Mouse (Mus musculus) limb, embryonic 15.5 days (tissue): ENCODE results near the gene Ghrl. TPM values are rescaled to one million over a fixed set of nuclear protein-coding genes. Genes with fewer than 3 reads are reported as not detected.
"Not testable (repeated sequence)": the region's sequence is repeated elsewhere in the genome, so short reads cannot be mapped to it uniquely, and the experiment has no call there.

ENCODE experiments used
- ATAC-seq: fragments of 200-750 bp; cut with Nextera tagmentation; 2 replicates; pipeline ENCODE4 v1.8.0; 2017; ENCODE audit warnings: low read depth, moderate TSS enrichment; ENCODE audit not compliant: insufficient number of reproducible peaks, low FRiP score, low TSS enrichment
- H3K27ac ChIP-seq: fragments of 300-500 bp; sonication (generic); 2 replicates; pipeline ENCODE4 v1.5.1; 2015; ENCODE audit warnings: moderate library complexity, mild to moderate bottlenecking, inconsistent platforms
- H3K27me3 ChIP-seq: fragments of 300-500 bp; sonication (generic); 2 replicates; pipeline ENCODE4 v1.6.1; 2015; ENCODE audit warnings: inconsistent platforms
- H3K36me3 ChIP-seq: fragments of 300-500 bp; sonication (generic); 2 replicates; pipeline ENCODE4 v1.6.1; 2015; ENCODE audit warnings: inconsistent platforms
- H3K4me1 ChIP-seq: fragments of 300-500 bp; sonication (generic); 2 replicates; pipeline ENCODE4 v1.6.1; 2015; ENCODE audit warnings: inconsistent platforms
- H3K4me2 ChIP-seq: fragments of 300-500 bp; sonication (generic); 2 replicates; pipeline ENCODE4 v1.6.1; 2015; ENCODE audit warnings: mild to moderate bottlenecking, inconsistent platforms
- H3K4me3 ChIP-seq: fragments of 300-500 bp; sonication (generic); 2 replicates; pipeline ENCODE4 v1.5.1; 2015; ENCODE audit warnings: mild to moderate bottlenecking, inconsistent platforms
- H3K9ac ChIP-seq: fragments of 300-500 bp; sonication (generic); 2 replicates; pipeline ENCODE4 v1.6.1; 2015; ENCODE audit warnings: inconsistent platforms
- H3K9me3 ChIP-seq: fragments of 300-500 bp; sonication (generic); 2 replicates; pipeline ENCODE4 v1.6.1; 2016; ENCODE audit warnings: inconsistent platforms
- WGBS: fragments of 180-500 bp; shearing (Covaris S2); methylation state at CpG from one replicate; pipeline ENCODE4 v1.1.7; 2015; 5-methylcytosine and 5-hydroxymethylcytosine counted together
- polyA plus RNA-seq: library from polyadenylated mRNA; unstranded; fragments of >200 nt; fragmentation: Nextera tagmentation; extraction: Ambion mirVana; gene quantifications from 2 replicates; pipeline ENCODE4 v1.2.1, GENCODE M21; 2015

The Ghrl gene
- polyA plus RNA-seq, 1 experiment from 2014 or later = 0.42 TPM

DNA sequence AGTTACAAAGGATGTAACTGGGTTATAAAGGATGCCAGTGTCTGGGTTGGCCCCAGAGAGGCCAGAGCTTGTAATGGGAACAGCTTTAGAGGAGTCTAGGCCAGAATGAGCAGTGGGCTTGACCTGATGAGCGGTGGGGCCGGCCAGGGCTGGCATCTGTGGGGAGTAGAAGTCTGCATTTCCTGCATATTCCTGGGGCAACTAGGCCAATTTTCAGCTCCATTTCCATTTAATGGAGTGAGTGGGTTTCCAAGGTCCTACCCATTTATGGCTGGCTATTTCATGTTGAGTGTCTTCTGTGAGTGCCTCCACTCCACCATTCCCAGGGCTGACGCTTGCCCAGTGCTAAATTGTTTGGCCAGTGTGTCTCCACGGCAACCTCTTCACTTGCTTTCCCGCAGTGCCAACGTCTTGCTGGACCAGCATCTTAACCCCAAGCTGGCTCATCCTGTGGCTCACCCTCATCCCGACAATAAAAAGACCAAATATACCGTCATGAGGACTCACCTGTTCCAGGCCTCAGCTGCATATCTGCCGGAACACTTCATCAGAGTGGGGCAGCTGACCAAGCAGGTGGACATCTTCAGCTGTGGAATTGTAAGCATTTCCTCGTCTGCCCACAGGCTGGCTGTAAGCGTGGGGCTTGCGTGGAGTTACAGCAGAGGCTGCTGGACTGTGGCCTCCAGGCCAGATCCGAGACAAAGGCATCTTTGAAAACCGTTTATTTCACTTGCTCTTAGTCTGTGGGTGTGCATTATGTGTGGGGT is 41.3 kb downstream of the Ghrl start:
- H3K27me3 ChIP-seq = no peaks in the 10 kb centered on the region
- 76% methylated on average over 14 of the region's 14 CpGs for WGBS

DNA sequence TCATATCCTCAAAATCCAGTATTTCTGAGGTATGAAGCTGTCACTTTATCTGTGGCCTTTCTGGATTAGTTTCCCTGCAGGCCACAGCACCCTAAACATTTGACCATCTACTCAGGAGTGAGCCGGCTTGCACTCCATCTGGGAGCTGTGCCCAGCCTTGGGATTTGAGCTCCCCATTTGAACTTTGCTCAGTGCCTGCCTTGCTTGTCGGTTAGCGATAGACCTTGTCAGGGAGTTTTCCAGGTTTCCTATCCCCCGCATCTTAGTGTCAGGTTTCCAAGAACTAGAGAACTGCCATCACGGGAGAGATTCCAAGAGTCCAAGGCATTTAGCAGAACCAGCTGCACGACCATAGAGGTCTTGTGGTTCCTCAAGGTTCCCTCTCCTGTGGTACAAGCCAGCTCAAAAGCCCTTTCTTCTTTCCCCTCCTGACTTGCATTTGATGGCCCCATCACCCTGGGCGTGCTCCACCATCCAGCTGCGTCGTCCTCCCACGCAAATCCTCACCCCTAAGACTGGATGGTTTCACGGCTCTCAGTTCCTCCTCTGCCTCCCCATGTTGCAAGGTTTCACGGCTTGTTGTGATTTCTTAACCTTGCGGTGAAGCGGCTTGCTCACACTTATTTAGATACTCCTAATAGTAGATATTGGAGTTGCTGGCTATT is 42.5 kb downstream of the Ghrl start:
- no peaks in the 10 kb centered on the region for H3K27me3 ChIP-seq
- no peaks in the 10 kb centered on the region; the same call in 1 of the 2 replicates for H3K36me3 ChIP-seq
- H3K4me3 ChIP-seq = no peak overlapping the region
- no peak overlapping the region for H3K9ac ChIP-seq
- peaks cover 4% of the 10 kb centered on the region for H3K4me1 ChIP-seq
- H3K27ac ChIP-seq = no peak overlapping the region
- H3K9me3 ChIP-seq = no peaks in the 10 kb centered on the region
- ATAC-seq = no peak
- no peak overlapping the region for H3K4me2 ChIP-seq
- 56% methylated on average over 14 of the region's 14 CpGs for WGBS

More for the DNA sequence above, 41.3 kb downstream of the Ghrl start:
- no peak for ATAC-seq
- H3K4me1 ChIP-seq = peaks cover 4% of the 10 kb centered on the region
- H3K9me3 ChIP-seq = no peaks in the 10 kb centered on the region
- H3K9ac ChIP-seq = no peak overlapping the region
- H3K27ac ChIP-seq = no peak overlapping the region
- no peak overlapping the region for H3K4me3 ChIP-seq
- no peak overlapping the region for H3K4me2 ChIP-seq
- no peaks in the 10 kb centered on the region; the same call in 1 of the 2 replicates for H3K36me3 ChIP-seq

DNA sequence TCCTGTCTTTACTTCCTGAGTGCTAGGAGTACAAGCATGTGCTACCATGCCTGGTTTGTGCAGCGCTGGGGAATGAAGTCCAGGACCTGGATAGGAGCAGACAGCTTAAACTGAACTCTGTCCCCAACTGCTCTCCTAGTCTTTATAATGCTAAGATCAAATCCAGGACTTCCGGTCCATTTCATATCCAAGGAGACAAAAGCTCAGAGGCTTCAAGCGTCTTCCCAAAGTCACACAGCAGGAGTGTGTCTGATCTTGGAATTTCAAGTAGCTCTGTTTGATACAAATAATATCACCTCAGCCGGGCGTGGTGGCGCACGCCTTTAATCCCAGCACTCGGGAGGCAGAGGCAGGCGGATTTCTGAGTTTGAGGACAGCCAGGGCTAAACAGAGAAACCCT is 43.7 kb downstream of the Ghrl start:
- 92% methylated on average over 9 of the region's 9 CpGs for WGBS
- no peaks in the 10 kb centered on the region for H3K36me3 ChIP-seq
- no peak overlapping the region for H3K4me3 ChIP-seq
- no peak overlapping the region for H3K27ac ChIP-seq
- H3K27me3 ChIP-seq = no peaks in the 10 kb centered on the region
- H3K9me3 ChIP-seq = no peaks in the 10 kb centered on the region
- no peak overlapping the region for H3K4me2 ChIP-seq
- peaks cover 4% of the 10 kb centered on the region for H3K4me1 ChIP-seq
- no peak for ATAC-seq
- H3K9ac ChIP-seq = no peak overlapping the region

DNA sequence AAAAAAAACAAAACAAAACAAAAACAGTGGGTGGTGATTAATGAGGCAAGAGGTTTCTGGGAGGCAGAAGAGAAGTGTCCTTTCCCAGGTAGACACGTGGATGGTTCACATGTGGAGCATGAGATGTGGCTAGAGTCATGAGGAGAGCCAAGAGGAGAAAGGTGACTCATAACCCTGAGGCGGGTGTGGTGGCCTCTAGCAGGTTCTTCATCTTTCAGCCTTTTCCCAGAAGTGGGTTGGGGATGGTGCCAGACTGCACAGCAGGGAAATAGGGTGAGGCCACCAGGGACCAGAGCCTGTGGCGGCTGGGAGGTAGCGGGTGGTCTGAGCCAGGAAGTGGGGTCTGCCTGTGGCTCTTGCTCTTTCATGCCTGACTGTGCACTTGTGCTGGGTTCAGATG is 44.4 kb downstream of the Ghrl start:
- Histone ChIP-seq H3K27me3 (no peaks in the 10 kb centered on the region), H3K9me3 (no peaks in the 10 kb centered on the region), H3K27ac (no peak overlapping the region), H3K4me2 (no peak overlapping the region), H3K4me1 (peaks cover 4% of the 10 kb centered on the region), H3K36me3 (no peaks in the 10 kb centered on the region), H3K9ac (no peak overlapping the region), H3K4me3 (no peak overlapping the region)
- WGBS = 66% methylated on average over 4 of the region's 4 CpGs
- ATAC-seq = no peak

DNA sequence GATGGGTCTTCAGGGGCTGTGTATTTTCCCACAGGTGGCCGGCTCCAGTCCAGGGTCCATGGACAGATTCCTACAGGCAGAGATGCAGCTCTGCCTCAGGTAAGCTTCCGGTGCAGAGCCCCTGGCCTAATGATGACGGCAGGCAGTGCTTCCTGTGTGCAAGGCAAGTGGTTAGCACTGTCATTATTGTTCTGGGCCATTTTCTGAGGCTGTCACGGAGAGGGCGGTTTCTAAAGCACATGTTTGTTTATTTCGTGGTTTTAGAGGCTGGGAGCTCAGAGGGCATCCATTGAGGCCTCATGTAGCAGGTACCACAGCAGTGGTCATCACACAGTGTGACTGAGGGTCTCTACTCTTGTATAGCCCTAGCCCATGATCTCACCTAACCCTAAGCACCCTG is 46.7 kb downstream of the Ghrl start:
- Histone ChIP-seq H3K4me1 (peaks cover 10% of the 10 kb centered on the region), H3K9me3 (no peaks in the 10 kb centered on the region), H3K9ac (no peak overlapping the region), H3K27me3 (no peaks in the 10 kb centered on the region), H3K36me3 (no peaks in the 10 kb centered on the region), H3K4me2 (no peak overlapping the region), H3K27ac (no peak overlapping the region), H3K4me3 (no peak overlapping the region)
- WGBS = 79% methylated on average over 6 of the region's 6 CpGs
- ATAC-seq = no peak

DNA sequence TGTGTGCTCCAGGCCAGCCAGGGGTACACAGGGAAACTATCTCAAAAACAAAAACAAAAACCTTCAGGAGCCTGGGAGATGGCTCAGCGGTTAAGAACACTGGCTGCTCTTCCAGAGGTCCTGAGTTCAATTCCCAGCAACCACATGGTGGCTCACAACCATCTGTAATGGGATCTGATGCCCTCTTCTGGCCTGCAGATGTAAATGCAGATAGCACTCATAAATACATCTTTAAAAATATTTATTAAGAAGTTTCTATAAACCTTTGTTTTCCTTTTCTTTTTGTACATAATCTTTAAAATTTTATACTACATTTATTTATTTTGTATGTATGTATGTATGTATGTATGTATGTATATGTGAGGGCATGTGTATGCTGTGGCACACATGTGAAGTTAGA is 47.7 kb downstream of the Ghrl start:
- not testable (repeated sequence) for H3K4me2 ChIP-seq, H3K9me3 ChIP-seq, H3K27me3 ChIP-seq, ATAC-seq, H3K4me3 ChIP-seq, H3K9ac ChIP-seq, H3K36me3 ChIP-seq, H3K27ac ChIP-seq
- peaks cover 10% of the 10 kb centered on the region for H3K4me1 ChIP-seq
- WGBS = 84% methylated on average over 1 of the region's 1 CpGs

DNA sequence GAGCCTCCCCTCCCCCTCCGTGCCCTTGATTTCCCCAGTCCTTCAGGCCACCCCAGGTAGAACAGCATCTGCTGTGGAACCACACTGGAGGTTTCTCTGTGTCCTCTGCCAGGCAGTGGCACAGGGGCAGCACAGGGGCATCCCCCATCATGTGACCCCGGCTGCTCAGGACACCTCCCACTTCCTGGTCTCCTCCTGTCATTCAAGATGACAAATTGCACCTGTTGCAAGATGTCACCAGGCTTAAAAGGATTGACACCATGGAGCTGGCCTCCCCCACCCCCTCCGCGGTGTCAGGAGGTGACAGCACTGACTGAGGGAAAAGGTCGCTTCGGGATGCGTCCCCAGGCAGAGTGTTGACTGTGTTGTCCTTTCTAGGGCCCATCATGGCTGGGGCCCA is 49.9 kb downstream of the Ghrl start:
- Histone ChIP-seq H3K9ac (no peak overlapping the region), H3K36me3 (no peaks in the 10 kb centered on the region)
- 54% methylated on average over 7 of the region's 7 CpGs for WGBS

DNA sequence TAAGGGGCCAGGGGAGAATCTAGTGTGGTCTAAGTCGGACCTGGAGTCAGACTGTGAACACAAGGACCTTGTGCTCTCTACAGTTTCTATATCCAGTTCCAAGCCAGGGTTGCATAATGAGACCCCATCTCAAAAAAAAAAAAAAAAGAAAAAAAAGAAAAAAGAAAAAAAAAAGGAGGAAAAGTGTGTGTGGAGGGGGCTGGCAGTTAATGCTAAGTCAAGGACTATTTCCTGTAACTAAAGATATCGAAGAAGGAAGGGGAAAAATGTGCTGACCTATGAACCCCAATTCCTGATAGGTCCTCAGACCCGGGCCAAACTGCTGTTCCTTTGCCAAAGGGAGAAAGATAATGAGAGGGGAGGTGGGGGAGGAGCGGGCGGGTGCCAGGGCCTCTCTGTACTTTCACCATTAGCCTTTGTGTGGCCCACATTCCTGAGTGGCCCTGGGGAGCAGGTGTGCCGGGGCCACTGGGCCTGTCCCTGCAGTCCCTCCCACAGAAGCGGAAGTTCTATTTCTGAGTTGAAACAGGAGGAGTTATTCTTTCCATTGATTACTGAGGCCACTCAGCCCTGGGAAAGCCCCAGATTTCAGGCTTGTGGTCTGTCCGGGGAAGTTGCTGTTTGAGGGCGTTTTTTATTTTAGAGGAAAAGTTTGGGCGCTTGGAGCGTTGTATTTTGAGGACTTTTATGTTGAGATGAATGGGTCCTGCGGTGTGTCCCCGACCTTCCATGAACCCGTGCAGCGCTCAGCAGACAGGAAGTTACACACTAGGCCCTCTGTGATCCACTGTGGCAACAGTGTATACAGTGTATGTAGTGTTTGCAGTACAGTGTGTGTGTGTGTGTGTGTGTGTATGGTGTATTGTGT is 51.2 kb downstream of the Ghrl start:
- Histone ChIP-seq H3K4me2 (no peak overlapping the region), H3K9ac (no peak overlapping the region), H3K9me3 (no peaks in the 10 kb centered on the region), H3K36me3 (no peaks in the 10 kb centered on the region), H3K4me3 (no peak overlapping the region), H3K4me1 (peaks cover 10% of the 10 kb centered on the region), H3K27ac (peak overlapping the region; percentile 66), H3K27me3 (no peaks in the 10 kb centered on the region)
- peak; percentile 67 for ATAC-seq
- WGBS = 44% methylated on average over 15 of the region's 15 CpGs

More for the DNA sequence above, 49.9 kb downstream of the Ghrl start:
- ATAC-seq = no peak
- H3K27me3 ChIP-seq = no peaks in the 10 kb centered on the region
- no peak overlapping the region for H3K4me3 ChIP-seq
- peaks cover 10% of the 10 kb centered on the region for H3K4me1 ChIP-seq
- H3K27ac ChIP-seq = peak overlapping the region; percentile 66
- H3K4me2 ChIP-seq = no peak overlapping the region
- H3K9me3 ChIP-seq = no peaks in the 10 kb centered on the region

DNA sequence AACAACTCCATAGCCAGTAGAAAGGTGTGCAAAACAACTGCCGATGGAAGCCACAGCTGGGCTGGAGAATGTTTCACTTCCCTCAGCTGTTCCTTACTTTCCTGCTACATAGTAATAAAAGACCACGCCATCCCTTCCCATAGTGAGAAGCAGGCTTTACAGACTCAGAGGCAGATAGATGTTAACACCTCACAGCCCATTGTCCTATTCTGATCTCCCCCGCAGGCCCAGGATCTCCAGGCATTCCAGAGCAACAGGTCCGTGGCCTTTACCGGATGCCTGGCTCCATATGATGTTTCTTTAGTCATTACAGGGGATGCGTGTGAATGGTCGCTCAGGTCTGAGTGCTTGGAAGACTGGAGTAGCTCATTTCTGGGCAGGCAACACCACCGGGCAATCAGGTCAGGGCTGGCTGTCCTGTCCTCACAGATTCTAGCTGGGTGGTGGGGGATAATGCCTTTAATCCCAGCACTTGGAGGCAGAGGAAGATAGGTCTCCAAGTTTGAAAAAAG is 52.0 kb downstream of the Ghrl start:
- H3K4me3 ChIP-seq = no peak overlapping the region
- no peak overlapping the region for H3K9ac ChIP-seq
- peaks cover 10% of the 10 kb centered on the region for H3K4me1 ChIP-seq
- no peaks in the 10 kb centered on the region for H3K36me3 ChIP-seq
- no peaks in the 10 kb centered on the region for H3K27me3 ChIP-seq
- 47% methylated on average over 8 of the region's 8 CpGs for WGBS
- H3K9me3 ChIP-seq = no peaks in the 10 kb centered on the region
- no peak overlapping the region; the same call in 1 of the 2 replicates for H3K27ac ChIP-seq
- ATAC-seq = no peak
- no peak overlapping the region for H3K4me2 ChIP-seq
